Comparison of ENCODE assay signal across 8 mouse cellular contexts in genomic region chr3:95450408-95450807, GRCm38 (mm10).
DNase-seq lines count a peak whose midpoint lies in the region.

No protein-coding gene starts in this region.

- DNase-seq in cerebellum, adult 11 months = peak; percentile 24
- DNase-seq in cerebellum, adult 11-12 months = no peak
- DNase-seq in testis, postnatal 10 days (ENCODE audit: low spot score) = peak; percentile 58
- no peak for DNase-seq in testis, postnatal 14 days (ENCODE audit: low spot score)
- peak; percentile 36 for DNase-seq in embryo, embryonic 11.5 days (ENCODE audit: low read depth, low spot score)
- peak; percentile 53 for DNase-seq in kidney, postnatal 14 days
- peak; percentile 59 for DNase-seq in lung, postnatal 25 days (ENCODE audit: low spot score)
- peak; percentile 30 for DNase-seq in spleen, adult 12 weeks (ENCODE audit: low spot score)

Comparison
In these comparisons a context has a peak if more than half of its experiments do, and no peak if none do; other contexts are left out.
1. DNase-seq: peak in cerebellum, adult 11 months (single experiment), testis, postnatal 10 days (single experiment), embryo, embryonic 11.5 days (single experiment), kidney, postnatal 14 days (single experiment), lung, postnatal 25 days (single experiment) and spleen, adult 12 weeks (single experiment); none in cerebellum, adult 11-12 months (single experiment) and testis, postnatal 14 days (single experiment).